Comparison of ENCODE assay signal across 16 mouse cellular contexts in genomic region chr2:31198621-31199020, GRCm38 (mm10). TPM values are rescaled to one million over a fixed set of nuclear protein-coding genes. Genes with fewer than 3 reads are reported as not detected.
DNase-seq lines count a peak whose midpoint lies in the region; ATAC-seq and TF ChIP-seq lines count a peak whose summit lies in the region.
"Had no signal": no experiment of that assay in that cellular context is flagged by ENCODE, and none has a peak within 500 bp of the region (broad histone marks: within the 10 kb centered on the region; RNA-seq: fewer than 3 reads in every experiment).

No protein-coding gene starts in this region.

- no peaks in the 10 kb centered on the region for H3K27me3 ChIP-seq in heart, embryonic 16.5 days (ENCODE audit: control insufficient read depth, insufficient read depth, low read length)
- H3K27me3 ChIP-seq: neural tube, embryonic 15.5 days had no signal

- H3K4me1 ChIP-seq in heart, embryonic 16.5 days (ENCODE audit: control insufficient read depth, insufficient read depth, low read length), result peaks cover 41% of the 10 kb centered on the region

- H3K9ac ChIP-seq in heart, embryonic 16.5 days (ENCODE audit: low read length), result no peak overlapping the region
- H3K9ac ChIP-seq: forebrain, postnatal 0 days; hindbrain, embryonic 14.5 days; neural tube, embryonic 15.5 days had no signal

- 0 out of 2 replicates have a peak, but pooled peaks cover 8% of the 10 kb centered on the region for H3K36me3 ChIP-seq in heart, embryonic 16.5 days (ENCODE audit: control insufficient read depth, insufficient read depth)

- no peak overlapping the region for H3K4me3 ChIP-seq in heart, embryonic 16.5 days (ENCODE audit: low read length)
- H3K4me3 ChIP-seq in gastrocnemius, adult 2 months, result no peak overlapping the region
- H3K4me3 ChIP-seq: neural tube, embryonic 15.5 days had no signal

- TF ChIP-seq CTCF in gastrocnemius, adult 2 months (IDR thresholded peaks at IDR 0.05), result no peak

- intact Hi-C loops in heart, postnatal 36 days (cut with DNase I), result no loop called here
- intact Hi-C loops in left cerebral cortex, postnatal 14 days (cut with DNase I), result no loop called here
- intact Hi-C loops in gastrocnemius, adult 2 months (cut with DNase I), result no loop called here

- H3K27ac ChIP-seq in heart, embryonic 16.5 days (ENCODE audit: low read length), result peak overlapping the region; percentile 85
- no peak overlapping the region for H3K27ac ChIP-seq in gastrocnemius, adult 2 months
- H3K27ac ChIP-seq: hindbrain, embryonic 14.5 days; neural tube, embryonic 15.5 days had no signal

- H3K4me2 ChIP-seq in heart, embryonic 16.5 days (ENCODE audit: low read depth, low read length), result no peak overlapping the region
- H3K4me2 ChIP-seq: hindbrain, embryonic 14.5 days; midbrain, embryonic 11.5 days; neural tube, embryonic 15.5 days had no signal

- peak; percentile 88 for ATAC-seq in frontal cortex, adult (ENCODE audit: low TSS enrichment)
- ATAC-seq in heart, embryonic 16.5 days (replicated peaks; ENCODE audit: extremely low read depth, insufficient read depth, low FRiP score), result no peak
- ATAC-seq: forebrain, postnatal 0 days; intestine, embryonic 16.5 days had no signal

- no peaks in the 10 kb centered on the region for H3K9me3 ChIP-seq in heart, embryonic 16.5 days (replicated peaks; ENCODE audit: control insufficient read depth, low read length)
- H3K9me3 ChIP-seq: neural tube, embryonic 15.5 days had no signal

- no peak for DNase-seq in frontal cortex, postnatal 25 days (ENCODE audit: low spot score in 2 of 2)
- DNase-seq in heart, postnatal 36 days, result no peak
- peak; percentile 85 for DNase-seq in brain, adult 2 months (ENCODE audit: low read depth, low spot score)
- DNase-seq in left cerebral cortex, postnatal 14 days (ENCODE audit: low spot score in 2 of 2), result peak; percentile 48 to 55
- no peak for DNase-seq in gastrocnemius, adult 2 months
- DNase-seq: forebrain, postnatal 0 days; liver; lung, adult 18-20 months; lung, postnatal 4 days; retina, postnatal 1 day had no signal

- WGBS in heart, embryonic 16.5 days, result 52% methylated on average over 4 of the region's 4 CpGs

RNA-seq across cellular contexts. Expression of gene Gpr107, which starts 46.5 kb away (rescaled TPM):
- polyA plus RNA-seq in heart, embryonic 16.5 days (2015; fragmentation: Nextera tagmentation; extraction: Ambion mirVana), result 29.9 and 31.6 TPM in 2 replicates
- total RNA-seq in heart, postnatal 36 days (2021), result 10 to 100 TPM; 30.3 to 38.7 TPM
- total RNA-seq in left cerebral cortex, postnatal 14 days (2021), result 10 to 100 TPM; 51.1 to 52.3 TPM
- total RNA-seq in gastrocnemius, adult 2 months (2021), result 10 to 100 TPM; 24.5 to 29.0 TPM

RNA-seq across cellular contexts. Expression of gene Ncs1, which starts 47.0 kb away (rescaled TPM):
- 29.4 and 32.1 TPM in 2 replicates for polyA plus RNA-seq in heart, embryonic 16.5 days (2015; fragmentation: Nextera tagmentation; extraction: Ambion mirVana)
- total RNA-seq in heart, postnatal 36 days (2021), result 10 to 100 TPM in 1 of 2 experiments, 1 to 10 TPM in 1; 9.5 to 10.5 TPM
- total RNA-seq in left cerebral cortex, postnatal 14 days (2021), result 100 to 1,000 TPM; 159 to 160 TPM
- 1 to 10 TPM; 4.6 to 5.1 TPM for total RNA-seq in gastrocnemius, adult 2 months (2021)

RNA-seq across cellular contexts. Expression of gene Fnbp1, which starts 56.8 kb away (rescaled TPM):
- 20.3 and 23.7 TPM in 2 replicates for polyA plus RNA-seq in heart, embryonic 16.5 days (2015; fragmentation: Nextera tagmentation; extraction: Ambion mirVana)
- total RNA-seq in heart, postnatal 36 days (2021), result 10 to 100 TPM; 51.7 to 57.9 TPM
- 10 to 100 TPM; 73.0 to 74.2 TPM for total RNA-seq in left cerebral cortex, postnatal 14 days (2021)
- total RNA-seq in gastrocnemius, adult 2 months (2021), result 10 to 100 TPM in 1 of 2 experiments, 1 to 10 TPM in 1; 7.9 to 13.2 TPM

Comparison
In these comparisons a context has a peak if more than half of its experiments do, and no peak if none do; other contexts are left out.
1. DNase-seq: peak in brain, adult 2 months (single experiment) and left cerebral cortex, postnatal 14 days (2 of 2); none in frontal cortex, postnatal 25 days (0 of 2), heart, postnatal 36 days (0 of 2) and gastrocnemius, adult 2 months (single experiment).
2. RNA of gene Ncs1, which starts 47.0 kb away (total RNA-seq): 159 to 160 TPM in left cerebral cortex, postnatal 14 days; 9.5 to 10.5 TPM in heart, postnatal 36 days and 4.6 to 5.1 TPM in gastrocnemius, adult 2 months; every median in the first group is over 10 times any median in the second.